Mouse (Mus musculus): ENCODE measurements at regions not wholly inside any gene's neighbourhood (a gene's known extent, or its start where the extent isn't known, plus 50 kb on each side); places are given as distances from the start of the nearest gene placed in this dataset.

DNA sequence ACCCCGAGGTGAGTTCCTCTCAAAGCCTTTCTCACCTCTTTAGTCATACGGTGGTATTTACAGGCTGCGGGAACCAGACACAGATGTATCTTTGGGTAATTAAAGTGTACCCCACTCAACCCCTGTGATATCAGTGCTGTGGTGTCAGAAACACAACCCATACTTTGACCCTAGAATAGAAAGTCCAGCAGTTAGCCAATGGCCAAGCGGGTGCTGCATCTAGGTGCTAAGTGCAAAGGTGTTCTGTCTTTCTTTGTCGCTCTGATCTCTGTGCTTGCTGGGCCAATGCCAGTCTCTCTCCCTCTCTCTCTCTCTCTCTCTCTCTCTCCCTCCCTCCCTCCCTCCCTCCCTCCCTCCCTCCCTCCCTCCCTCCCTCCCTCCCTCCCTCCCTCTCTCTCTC is 107.6 kb downstream of the Cxcl12 start:
- Histone ChIP-seq H3K4me1 (ENCODE audit: control insufficient read depth, insufficient read depth, low read length) (peaks cover 4% of the 10 kb centered on the region), H3K27ac (ENCODE audit: insufficient read depth, low read depth, low read length) (no peak overlapping the region), H3K4me3 (ENCODE audit: insufficient read depth, low read length) (no peak overlapping the region)
- no peak for TF ChIP-seq CTCF (IDR thresholded peaks at IDR 0.05; ENCODE audit: low read depth, low read length)
- no peak for TF ChIP-seq POLR2A (IDR thresholded peaks at IDR 0.05; ENCODE audit: borderline replicate concordance, low read depth, low read length)

- TF ChIP-seq CTCF (IDR thresholded peaks at IDR 0.05; ENCODE audit: low read depth, low read length) (no peak), POLR2A (IDR thresholded peaks at IDR 0.05; ENCODE audit: borderline replicate concordance, low read depth, low read length) (no peak)
- no peak overlapping the region for H3K4me3 ChIP-seq (ENCODE audit: insufficient read depth, low read length)
- no peak overlapping the region for H3K27ac ChIP-seq (ENCODE audit: insufficient read depth, low read depth, low read length)
These were observed 108.5 kb downstream of the Cxcl12 start for GRCm38 (mm10) chr6:117276850-117277249.

GRCm38 (mm10) chr6:117279297-117279696 is 111.0 kb downstream of the Cxcl12 start:
- TF ChIP-seq CTCF (IDR thresholded peaks at IDR 0.05; ENCODE audit: low read depth, low read length): no peak
- TF ChIP-seq POLR2A (IDR thresholded peaks at IDR 0.05; ENCODE audit: borderline replicate concordance, low read depth, low read length): no peak
- Histone ChIP-seq H3K4me1 (ENCODE audit: control insufficient read depth, insufficient read depth, low read length) (no peaks in the 10 kb centered on the region), H3K27ac (ENCODE audit: insufficient read depth, low read depth, low read length) (no peak overlapping the region), H3K4me3 (ENCODE audit: insufficient read depth, low read length) (no peak overlapping the region)

More at GRCm38 (mm10) chr6:117276850-117277249, 108.5 kb downstream of the Cxcl12 start:
- H3K4me1 ChIP-seq (ENCODE audit: control insufficient read depth, insufficient read depth, low read length): no peaks in the 10 kb centered on the region

GRCm38 (mm10) chr6:117279786-117280411 is 111.6 kb downstream of the Cxcl12 start:
- H3K4me1 ChIP-seq (ENCODE audit: control insufficient read depth, insufficient read depth, low read length): no peaks in the 10 kb centered on the region
- no peak overlapping the region for H3K27ac ChIP-seq (ENCODE audit: insufficient read depth, low read depth, low read length)
- H3K4me3 ChIP-seq (ENCODE audit: insufficient read depth, low read length): no peak overlapping the region
- TF ChIP-seq CTCF (IDR thresholded peaks at IDR 0.05; ENCODE audit: low read depth, low read length) (no peak), POLR2A (IDR thresholded peaks at IDR 0.05; ENCODE audit: borderline replicate concordance, low read depth, low read length) (no peak)

GRCm38 (mm10) chr6:117280911-117281310 is 112.6 kb downstream of the Cxcl12 start:
- Histone ChIP-seq H3K4me3 (ENCODE audit: insufficient read depth, low read length) (no peak overlapping the region), H3K27ac (ENCODE audit: insufficient read depth, low read depth, low read length) (no peak overlapping the region), H3K4me1 (ENCODE audit: control insufficient read depth, insufficient read depth, low read length) (no peaks in the 10 kb centered on the region)
- TF ChIP-seq CTCF (IDR thresholded peaks at IDR 0.05; ENCODE audit: low read depth, low read length): no peak
- TF ChIP-seq POLR2A (IDR thresholded peaks at IDR 0.05; ENCODE audit: borderline replicate concordance, low read depth, low read length): no peak

DNA sequence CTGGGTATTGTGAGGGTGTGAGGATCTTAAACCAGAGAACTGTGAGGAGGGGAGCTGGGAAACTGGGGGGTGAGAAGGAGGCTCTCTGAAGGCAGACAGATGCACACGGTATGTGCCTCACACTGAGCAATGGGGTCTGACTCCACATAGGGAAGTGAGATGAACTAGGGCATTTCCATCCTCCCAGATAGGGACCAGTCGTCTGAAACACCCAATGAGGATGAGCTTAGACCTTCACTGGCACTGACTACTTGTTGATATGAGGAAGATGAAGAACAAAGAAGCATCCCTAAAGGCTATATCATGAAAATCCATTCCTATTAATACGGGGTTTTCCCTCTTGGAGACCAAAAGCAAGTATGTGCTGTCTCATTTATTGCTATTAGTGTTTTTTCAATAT is 115.3 kb downstream of the Cxcl12 start:
- H3K4me3 ChIP-seq (ENCODE audit: insufficient read depth, low read length): no peak overlapping the region
- no peaks in the 10 kb centered on the region for H3K4me1 ChIP-seq (ENCODE audit: control insufficient read depth, insufficient read depth, low read length)
- TF ChIP-seq CTCF (IDR thresholded peaks at IDR 0.05; ENCODE audit: low read depth, low read length) (no peak), POLR2A (IDR thresholded peaks at IDR 0.05; ENCODE audit: borderline replicate concordance, low read depth, low read length) (no peak)
- H3K27ac ChIP-seq (ENCODE audit: insufficient read depth, low read depth, low read length): no peak overlapping the region

GRCm38 (mm10) chr6:117284376-117285106 is 116.2 kb downstream of the Cxcl12 start:
- no peak for TF ChIP-seq POLR2A (IDR thresholded peaks at IDR 0.05; ENCODE audit: borderline replicate concordance, low read depth, low read length)
- TF ChIP-seq CTCF (IDR thresholded peaks at IDR 0.05; ENCODE audit: low read depth, low read length): no peak
- no peak overlapping the region for H3K4me3 ChIP-seq (ENCODE audit: insufficient read depth, low read length)
- H3K27ac ChIP-seq (ENCODE audit: insufficient read depth, low read depth, low read length): no peak overlapping the region
- H3K4me1 ChIP-seq (ENCODE audit: control insufficient read depth, insufficient read depth, low read length): no peaks in the 10 kb centered on the region

- no peak overlapping the region for H3K4me3 ChIP-seq (ENCODE audit: insufficient read depth, low read length)
- no peak overlapping the region for H3K27ac ChIP-seq (ENCODE audit: insufficient read depth, low read depth, low read length)
- no peaks in the 10 kb centered on the region for H3K4me1 ChIP-seq (ENCODE audit: control insufficient read depth, insufficient read depth, low read length)
- TF ChIP-seq POLR2A (IDR thresholded peaks at IDR 0.05; ENCODE audit: borderline replicate concordance, low read depth, low read length) (no peak), CTCF (IDR thresholded peaks at IDR 0.05; ENCODE audit: low read depth, low read length) (no peak)
These were observed 119.1 kb downstream of the Cxcl12 start for GRCm38 (mm10) chr6:117287396-117287795.

GRCm38 (mm10) chr6:117293780-117294465 is 125.6 kb downstream of the Cxcl12 start:
- Histone ChIP-seq H3K4me1 (ENCODE audit: control insufficient read depth, insufficient read depth, low read length) (no peaks in the 10 kb centered on the region), H3K4me3 (ENCODE audit: insufficient read depth, low read length) (no peak overlapping the region), H3K27ac (ENCODE audit: insufficient read depth, low read depth, low read length) (no peak overlapping the region)
- no peak for TF ChIP-seq POLR2A (IDR thresholded peaks at IDR 0.05; ENCODE audit: borderline replicate concordance, low read depth, low read length)
- no peak for TF ChIP-seq CTCF (IDR thresholded peaks at IDR 0.05; ENCODE audit: low read depth, low read length)

- TF ChIP-seq POLR2A (IDR thresholded peaks at IDR 0.05; ENCODE audit: borderline replicate concordance, low read depth, low read length): no peak
- no peak for TF ChIP-seq CTCF (IDR thresholded peaks at IDR 0.05; ENCODE audit: low read depth, low read length)
- Histone ChIP-seq H3K4me3 (ENCODE audit: insufficient read depth, low read length) (no peak overlapping the region), H3K27ac (ENCODE audit: insufficient read depth, low read depth, low read length) (no peak overlapping the region), H3K4me1 (ENCODE audit: control insufficient read depth, insufficient read depth, low read length) (no peaks in the 10 kb centered on the region)
These were observed 129.6 kb downstream of the Cxcl12 start for GRCm38 (mm10) chr6:117297918-117298317.
